Mouse (Mus musculus) intestine, postnatal 0 days (tissue): ENCODE results near the gene Gsdmc3. TPM values are rescaled to one million over a fixed set of nuclear protein-coding genes. Genes with fewer than 3 reads are reported as not detected.
"Not testable (repeated sequence)": the region's sequence is repeated elsewhere in the genome, so short reads cannot be mapped to it uniquely, and the experiment has no call there.

Experiments
- ATAC-seq: fragments of 200-750 bp; cut with Nextera tagmentation; 2 replicates; pipeline ENCODE4 v1.8.0; 2017; ENCODE audit warnings: mild to moderate bottlenecking, moderate TSS enrichment, moderate library complexity
- H3K27ac ChIP-seq: fragments of 300-500 bp; sonication (generic); 2 replicates; pipeline ENCODE4 v1.5.1; 2014; ENCODE audit warnings: mild to moderate bottlenecking, low read depth, low read length, moderate library complexity
- H3K27me3 ChIP-seq: fragments of 300-500 bp; sonication (generic); replicated peaks from 2 replicates; pipeline ENCODE4 v1.6.1; 2014; ENCODE audit warnings: low read length, mixed read lengths; ENCODE audit not compliant: control insufficient read depth, insufficient read depth
- H3K36me3 ChIP-seq: fragments of 300-500 bp; sonication (generic); 2 replicates; pipeline ENCODE4 v1.6.1; 2014; ENCODE audit warnings: mild to moderate bottlenecking, moderate library complexity; ENCODE audit not compliant: control insufficient read depth, insufficient read depth
- H3K4me1 ChIP-seq: fragments of 300-500 bp; sonication (generic); replicated peaks from 2 replicates; pipeline ENCODE4 v1.6.1; 2014; ENCODE audit warnings: antibody characterized with exemption, low read length, mixed read lengths; ENCODE audit not compliant: control insufficient read depth, insufficient read depth
- H3K4me2 ChIP-seq: fragments of 300-500 bp; sonication (generic); replicated peaks from 2 replicates; pipeline ENCODE4 v1.6.1; 2014; ENCODE audit warnings: low read depth, mild to moderate bottlenecking, moderate library complexity
- H3K4me3 ChIP-seq: fragments of 300-500 bp; sonication (generic); 2 replicates; pipeline ENCODE4 v1.5.1; 2014; ENCODE audit warnings: low read depth, low read length
- H3K9ac ChIP-seq: fragments of 300-500 bp; sonication (generic); 2 replicates; pipeline ENCODE4 v1.6.1; 2014; ENCODE audit warnings: mild to moderate bottlenecking, low read depth, low read length
- H3K9me3 ChIP-seq: fragments of 300-500 bp; sonication (generic); 2 replicates; pipeline ENCODE4 v1.6.1; 2016; ENCODE audit warnings: mixed run types; ENCODE audit not compliant: control insufficient read depth
- CTCF ChIP-seq: sonication (generic); IDR thresholded peaks from 2 replicates; pipeline ENCODE4 v1.5.1; 2016; ENCODE audit warnings: low read depth, mild to moderate bottlenecking, control low read depth, antibody characterized with exemption, moderate library complexity
- WGBS: fragments of 180-500 bp; shearing (Covaris S2); extraction: QIAGEN DNeasy Blood & Tissue Kit; methylation state at CpG from one replicate; pipeline ENCODE4 v1.1.7; 2014; 5-methylcytosine and 5-hydroxymethylcytosine counted together
- polyA plus RNA-seq: library from polyadenylated mRNA; unstranded; fragments of >200 nt; fragmentation: Nextera tagmentation; extraction: Ambion mirVana; gene quantifications from 2 replicates; pipeline ENCODE4 v1.2.1, GENCODE M21; 2015

Gene Gsdmc3
- 3.3 and 4.0 TPM in 2 replicates for polyA plus RNA-seq

DNA sequence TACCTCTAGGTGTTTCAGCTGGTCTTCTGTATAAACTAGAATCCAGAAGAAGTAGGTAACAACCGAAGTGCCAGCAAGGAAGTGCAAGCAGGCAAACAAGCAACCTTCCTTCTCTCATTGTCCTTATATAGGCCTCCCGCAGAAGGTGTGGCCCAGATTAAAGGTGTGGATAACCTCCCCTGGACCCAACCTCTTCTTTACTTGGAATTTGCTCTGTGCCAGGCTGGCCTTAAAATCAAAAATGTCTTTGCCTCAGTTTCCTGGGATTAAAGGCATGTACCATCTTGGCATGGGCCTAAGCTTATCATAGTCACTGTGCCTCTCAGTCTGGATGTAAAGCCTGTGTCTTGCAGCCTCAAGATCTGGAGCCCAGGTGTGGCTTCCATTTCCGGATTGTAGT, at the start of gene Gsdmc3:
Gene Gsdmc3, minus strand, starts transcription at position 101 of the 400 bp plus-strand sequence.
- not testable (repeated sequence) for H3K27ac ChIP-seq, H3K4me2 ChIP-seq, H3K36me3 ChIP-seq, H3K9me3 ChIP-seq, ATAC-seq, H3K4me3 ChIP-seq, H3K9ac ChIP-seq, H3K4me1 ChIP-seq, H3K27me3 ChIP-seq
- WGBS, result 91% methylated on average over 1 of the region's 3 CpGs

DNA sequence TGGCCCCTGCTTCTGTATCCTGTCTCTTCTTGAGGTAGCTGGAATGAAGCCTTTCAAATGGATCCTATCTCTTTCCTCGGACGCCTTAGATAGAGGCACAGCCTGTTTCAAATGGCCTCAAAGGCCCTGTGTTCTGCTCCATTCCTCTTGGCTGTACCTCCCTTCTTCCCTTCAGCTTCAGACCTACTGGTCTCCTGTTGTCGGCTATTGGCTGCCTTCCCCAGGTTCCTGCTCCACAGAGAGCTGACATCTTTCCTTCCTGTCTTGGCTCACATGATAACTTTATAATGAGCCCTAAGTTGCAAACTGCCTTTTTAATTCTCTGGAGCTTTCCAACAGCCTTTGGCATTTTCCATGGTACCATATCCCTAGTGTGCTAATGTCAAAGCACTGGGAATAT, 47.8 kb upstream of the Gsdmc3 start:
- no peak for TF ChIP-seq CTCF
- H3K9ac ChIP-seq, result no peak overlapping the region
- no peak overlapping the region for H3K27ac ChIP-seq
- no peaks in the 10 kb centered on the region for H3K4me1 ChIP-seq
- no peaks in the 10 kb centered on the region for H3K9me3 ChIP-seq
- WGBS, result 92% methylated on average over 3 of the region's 3 CpGs
- H3K4me3 ChIP-seq, result no peak overlapping the region
- H3K36me3 ChIP-seq, result peaks cover 11% of the 10 kb centered on the region; the same call in 1 of the 2 replicates
- H3K4me2 ChIP-seq, result no peak overlapping the region
- no peak for ATAC-seq
- H3K27me3 ChIP-seq, result no peaks in the 10 kb centered on the region

DNA sequence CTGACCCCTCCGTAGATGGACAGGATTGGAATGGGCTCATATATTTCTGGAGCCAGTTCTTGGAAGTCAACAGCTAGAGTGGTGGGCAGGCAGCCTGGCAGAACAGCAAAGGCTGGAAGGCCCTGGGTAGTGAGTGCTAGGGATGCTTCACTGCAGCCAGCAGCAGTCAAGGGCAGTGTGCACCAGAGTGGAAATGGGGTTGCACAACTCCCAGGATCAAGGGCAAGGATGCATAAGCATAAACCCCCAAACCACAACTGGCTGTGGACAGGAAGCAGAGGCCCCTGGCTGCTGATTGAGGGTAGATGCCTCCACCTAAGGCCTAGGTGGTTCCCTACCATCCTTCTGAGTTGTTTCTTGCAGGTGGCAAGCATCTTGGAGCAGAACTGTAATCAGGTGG, 46.1 kb upstream of the Gsdmc3 start:
- Histone ChIP-seq H3K4me2 (no peak overlapping the region), H3K4me1 (no peaks in the 10 kb centered on the region), H3K27ac (no peak overlapping the region), H3K4me3 (no peak overlapping the region), H3K9ac (no peak overlapping the region), H3K9me3 (no peaks in the 10 kb centered on the region), H3K36me3 (peaks cover under 1% of the 10 kb centered on the region; the same call in 1 of the 2 replicates), H3K27me3 (no peaks in the 10 kb centered on the region)
- WGBS, result 90% methylated on average over 1 of the region's 1 CpGs
- ATAC-seq, result no peak
- no peak for TF ChIP-seq CTCF

DNA sequence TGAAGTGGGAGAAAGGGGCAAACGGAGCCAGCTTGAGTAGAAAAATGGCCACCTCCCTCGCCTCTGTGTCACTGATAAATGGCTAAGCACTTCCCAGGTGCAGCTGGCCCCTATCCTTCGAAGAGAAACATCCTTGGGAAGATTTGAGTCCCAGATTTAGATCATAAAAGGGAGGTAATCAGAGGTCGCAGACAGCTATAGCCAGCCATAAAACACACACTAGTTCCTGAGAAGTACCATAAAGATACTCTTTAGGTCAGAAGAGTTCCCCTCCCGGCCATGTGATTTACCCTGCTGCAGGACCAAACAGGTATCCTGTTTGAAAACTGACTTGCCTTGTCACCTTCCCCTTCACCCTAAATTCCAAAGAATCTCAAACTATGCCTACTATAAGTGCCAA, 43.3 kb upstream of the Gsdmc3 start:
- not testable (repeated sequence) for H3K4me3 ChIP-seq, H3K9ac ChIP-seq, H3K27ac ChIP-seq, H3K36me3 ChIP-seq, H3K27me3 ChIP-seq, H3K9me3 ChIP-seq, H3K4me1 ChIP-seq, H3K4me2 ChIP-seq
- WGBS, result 8% methylated on average over 2 of the region's 5 CpGs
- ATAC-seq, result peak; percentile 65

DNA sequence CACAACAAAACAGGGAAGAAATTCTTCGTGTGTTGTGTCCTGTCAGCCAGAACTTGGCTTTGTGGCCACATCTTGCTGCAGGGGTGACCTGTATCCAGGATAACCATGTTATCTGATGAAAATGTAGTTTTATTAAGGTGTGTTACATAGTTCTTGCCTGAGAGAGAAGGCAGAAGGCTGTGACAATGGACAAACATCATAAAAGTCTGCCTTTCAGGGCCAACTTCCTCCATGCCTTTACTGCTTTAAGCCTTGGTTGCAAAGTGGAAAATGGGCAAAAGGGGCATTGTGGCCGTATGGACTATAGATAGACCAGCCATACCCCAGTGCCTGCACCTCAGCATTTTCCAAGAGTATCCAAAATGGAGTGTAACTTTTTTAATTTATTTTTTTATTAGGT, 41.4 kb upstream of the Gsdmc3 start:
- H3K27me3 ChIP-seq, H3K4me3 ChIP-seq, H3K4me1 ChIP-seq, H3K36me3 ChIP-seq, H3K9me3 ChIP-seq, H3K9ac ChIP-seq, H3K27ac ChIP-seq, H3K4me2 ChIP-seq: not testable (repeated sequence)
- 24% methylated on average over 1 of the region's 2 CpGs for WGBS
- ATAC-seq, result peak; percentile 56

DNA sequence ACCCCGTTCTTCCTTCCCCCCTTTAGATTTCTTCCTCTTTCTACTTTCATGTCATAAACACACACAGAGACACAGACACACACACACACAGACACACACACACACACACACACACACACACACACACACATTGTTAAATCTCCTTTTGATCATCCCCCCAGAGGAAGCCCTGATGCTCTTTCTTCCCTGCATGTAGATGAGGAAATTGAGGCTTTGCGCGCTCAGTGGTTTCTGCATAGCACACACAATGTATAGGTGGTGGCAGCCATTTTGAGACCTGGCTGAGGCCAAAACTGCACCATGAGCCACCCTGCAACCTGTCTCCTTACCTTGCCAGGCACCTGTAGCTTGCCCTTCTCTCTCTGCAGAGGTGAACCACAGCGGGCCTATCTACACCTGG, 38.2 kb upstream of the Gsdmc3 start:
- 83% methylated on average over 3 of the region's 4 CpGs for WGBS
- not testable (repeated sequence) for ATAC-seq, H3K36me3 ChIP-seq, H3K9me3 ChIP-seq, H3K4me3 ChIP-seq, H3K27ac ChIP-seq, H3K27me3 ChIP-seq, H3K9ac ChIP-seq, H3K4me1 ChIP-seq, H3K4me2 ChIP-seq

DNA sequence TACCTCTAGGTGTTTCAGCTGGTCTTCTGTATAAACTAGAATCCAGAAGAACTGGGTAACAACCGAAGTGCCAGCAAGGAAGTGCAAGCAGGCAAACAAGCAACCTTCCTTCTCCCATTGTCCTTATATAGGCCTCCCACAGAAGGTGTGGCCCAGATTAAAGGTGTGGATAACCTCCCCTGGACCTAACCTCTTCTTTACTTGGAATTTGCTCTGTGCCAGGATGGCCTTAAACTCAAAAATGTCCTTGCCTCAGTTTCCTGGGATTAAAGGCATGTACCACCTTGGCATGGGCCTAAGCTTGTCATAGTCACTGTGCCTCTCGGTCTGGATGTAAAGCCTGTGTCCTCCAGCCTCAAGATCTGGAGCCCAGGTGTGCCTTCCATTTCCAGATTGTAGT, 33.8 kb upstream of the Gsdmc3 start, which contains the start of gene Gsdmc4:
Gene Gsdmc4, minus strand, starts transcription at position 101 of the 400 bp plus-strand sequence.
- not testable (repeated sequence) for H3K9ac ChIP-seq, H3K4me3 ChIP-seq, H3K27me3 ChIP-seq, H3K4me1 ChIP-seq, H3K36me3 ChIP-seq, H3K4me2 ChIP-seq, H3K27ac ChIP-seq, ATAC-seq, H3K9me3 ChIP-seq
- WGBS, result 65% methylated on average over 2 of the region's 2 CpGs

DNA sequence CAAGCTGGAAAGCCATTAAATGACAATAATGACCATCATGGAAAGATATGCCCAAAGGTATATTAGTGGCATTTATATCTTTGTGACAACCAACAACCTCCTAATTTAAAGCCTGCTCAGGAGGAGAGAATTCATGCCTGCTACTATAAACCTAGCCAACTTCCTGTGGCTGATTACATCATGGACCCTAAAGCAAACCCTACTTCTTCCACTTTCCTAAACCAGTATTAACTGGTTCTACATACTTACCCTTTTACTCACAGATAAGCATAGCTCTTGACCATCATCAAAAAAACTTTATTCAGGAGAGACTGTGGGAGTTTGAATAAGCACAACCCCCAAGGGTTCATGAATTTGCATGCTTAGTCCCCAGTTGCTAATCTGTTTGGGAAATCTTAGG, 31.5 kb upstream of the Gsdmc3 start:
- H3K9ac ChIP-seq, H3K4me3 ChIP-seq, H3K4me2 ChIP-seq, H3K27me3 ChIP-seq, H3K36me3 ChIP-seq, H3K9me3 ChIP-seq, ATAC-seq, H3K4me1 ChIP-seq, H3K27ac ChIP-seq: not testable (repeated sequence)
